Mouse (Mus musculus): ENCODE measurements around the gene Nek7. TPM values are rescaled to one million over a fixed set of nuclear protein-coding genes. Genes with fewer than 3 reads are reported as not detected.

Nek7 gene
- total RNA-seq, 2 experiments from 2014 or later: 51.2 to 56.9 TPM

DNA sequence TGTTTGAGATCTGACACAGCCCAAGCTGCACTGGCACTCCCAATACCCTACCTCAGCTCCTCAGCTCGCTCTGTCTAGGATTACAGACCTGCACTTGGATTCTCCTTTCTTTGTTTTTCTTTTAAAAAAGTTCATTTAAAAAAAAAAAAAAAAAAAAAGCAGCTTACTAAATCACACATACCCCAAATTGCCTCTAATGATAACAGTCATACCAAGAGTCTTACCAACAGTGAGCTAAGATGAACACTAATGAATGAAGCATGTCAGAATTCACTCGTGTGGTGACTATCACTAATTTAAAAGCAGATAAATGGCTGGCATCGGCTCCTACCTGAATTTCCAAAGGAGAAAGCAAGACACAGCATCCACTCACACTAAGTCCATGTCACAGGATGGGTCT is 4.6 kb downstream of the Nek7 start:
- intact Hi-C loops (cut with DNase I; ENCODE audit: low total_unique reads): no loop called here
- DNase-seq: no peak

DNA sequence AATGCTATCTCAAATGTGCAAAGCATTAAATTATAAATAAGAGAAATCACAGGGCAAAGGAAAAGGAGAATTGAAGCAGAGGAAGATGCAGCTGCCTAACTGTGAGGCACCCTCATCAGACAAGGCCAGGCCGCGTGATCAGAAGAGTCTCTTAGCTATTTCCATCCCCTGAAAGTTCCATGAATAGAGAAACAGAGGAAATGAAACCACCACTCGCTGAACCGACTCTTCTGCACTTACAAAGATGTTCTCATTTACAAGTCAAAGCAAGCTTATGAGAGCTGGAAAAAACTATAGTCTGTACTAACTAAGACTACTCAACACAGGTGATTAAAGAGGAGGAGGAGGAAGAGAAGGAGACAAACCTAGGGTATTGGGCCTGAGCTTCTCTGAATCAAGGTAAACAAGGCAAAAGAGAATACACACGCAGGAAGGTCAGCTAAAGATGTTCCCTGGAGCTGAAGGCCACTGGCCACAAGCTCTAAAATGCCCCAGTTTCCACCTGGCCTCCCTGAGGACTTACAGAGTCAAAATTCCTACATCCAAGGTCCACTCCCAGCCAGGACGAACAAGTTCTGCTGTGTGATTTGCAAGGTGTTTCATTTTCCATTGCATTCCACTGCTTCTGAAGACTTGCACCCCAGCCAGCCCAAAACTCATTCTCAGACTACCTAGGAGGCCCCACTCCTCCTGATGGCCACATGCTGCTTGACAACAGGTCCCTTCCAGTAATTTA is 5.2 kb downstream of the Nek7 start:
- intact Hi-C loops (cut with DNase I; ENCODE audit: low total_unique reads): no loop called here
- DNase-seq: no peak

DNA sequence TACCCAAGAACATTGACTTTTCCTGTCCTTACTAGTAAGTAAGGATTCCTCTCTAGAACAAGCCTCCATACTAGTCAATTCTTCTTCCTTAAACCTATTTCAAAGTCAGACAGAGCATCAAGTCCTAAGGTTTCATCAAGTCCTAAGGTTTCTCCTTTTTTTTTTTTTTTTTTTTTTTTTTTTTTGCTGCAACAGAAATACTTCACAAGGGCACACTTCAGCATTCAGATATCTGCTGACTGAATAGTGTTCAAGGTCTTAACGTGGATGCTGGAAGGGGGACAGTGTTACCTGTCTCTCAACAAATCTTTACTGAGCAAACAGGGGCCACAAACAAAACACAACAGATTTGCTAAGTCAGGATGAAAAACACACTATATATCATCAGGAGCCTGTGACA is 7.8 kb downstream of the Nek7 start:
- intact Hi-C loops (cut with DNase I; ENCODE audit: low total_unique reads): no loop called here
- DNase-seq: no peak

DNA sequence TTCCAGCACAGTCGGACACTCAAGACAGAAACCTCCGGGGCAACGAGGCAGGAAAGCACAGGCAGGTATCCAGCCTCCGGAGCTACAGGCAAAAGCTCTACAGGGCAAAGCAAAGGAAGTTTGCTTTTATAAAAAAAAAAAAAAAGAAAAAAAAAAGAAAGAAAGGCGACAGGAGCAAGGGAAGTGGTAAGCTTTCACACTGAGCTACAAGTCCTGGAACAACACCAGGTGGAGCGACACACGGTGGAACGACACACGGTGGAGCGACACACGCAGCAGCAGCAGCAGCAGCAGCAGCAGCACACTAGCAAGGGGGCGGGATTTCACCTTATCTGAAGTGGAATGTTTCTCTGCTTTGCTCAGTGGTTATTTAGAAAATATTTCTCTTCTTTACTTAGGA is 10.8 kb downstream of the Nek7 start:
- no peak for DNase-seq
- intact Hi-C loops (cut with DNase I; ENCODE audit: low total_unique reads): no loop called here

DNA sequence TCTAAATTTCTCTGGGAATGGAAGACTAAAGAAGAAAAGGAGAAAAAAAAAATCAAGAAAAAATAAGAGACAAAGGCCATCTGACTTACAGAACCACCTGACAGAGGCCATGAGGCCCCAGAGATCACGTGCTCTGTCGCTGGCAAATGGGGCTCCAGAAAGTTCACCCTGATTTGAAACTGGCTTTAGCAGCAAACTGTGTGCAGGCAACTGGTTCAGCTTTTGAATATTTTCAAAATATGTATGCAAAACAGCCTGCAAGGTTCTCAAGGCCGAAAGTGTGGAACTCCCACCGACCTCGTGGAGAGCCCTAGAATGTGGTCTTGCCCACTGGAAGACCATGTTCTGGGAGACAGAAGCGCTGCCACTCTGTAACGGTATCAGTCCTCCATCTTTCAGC is 11.6 kb downstream of the Nek7 start:
- no peak for DNase-seq
- intact Hi-C loops (cut with DNase I; ENCODE audit: low total_unique reads): no loop called here

DNA sequence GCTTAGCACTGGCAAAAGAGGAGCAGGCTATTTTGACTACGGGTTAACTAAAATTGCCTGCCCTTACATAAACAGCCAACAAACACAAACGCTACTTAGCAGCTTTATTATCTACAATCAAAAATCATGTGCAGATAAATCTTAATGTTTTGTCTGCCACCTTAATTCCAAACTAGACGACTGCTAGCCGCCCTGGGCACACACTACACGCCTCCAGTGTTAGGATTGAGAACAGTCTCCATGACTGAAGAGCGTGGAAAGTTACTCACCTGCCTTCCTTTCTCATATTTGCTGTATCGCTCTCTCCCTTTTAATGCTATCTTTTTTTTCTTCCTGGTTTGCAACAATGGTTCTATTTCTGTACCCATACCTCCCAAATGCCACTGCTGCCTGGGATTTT is 12.1 kb downstream of the Nek7 start:
- no peak for DNase-seq
- intact Hi-C loops (cut with DNase I; ENCODE audit: low total_unique reads): no loop called here

DNA sequence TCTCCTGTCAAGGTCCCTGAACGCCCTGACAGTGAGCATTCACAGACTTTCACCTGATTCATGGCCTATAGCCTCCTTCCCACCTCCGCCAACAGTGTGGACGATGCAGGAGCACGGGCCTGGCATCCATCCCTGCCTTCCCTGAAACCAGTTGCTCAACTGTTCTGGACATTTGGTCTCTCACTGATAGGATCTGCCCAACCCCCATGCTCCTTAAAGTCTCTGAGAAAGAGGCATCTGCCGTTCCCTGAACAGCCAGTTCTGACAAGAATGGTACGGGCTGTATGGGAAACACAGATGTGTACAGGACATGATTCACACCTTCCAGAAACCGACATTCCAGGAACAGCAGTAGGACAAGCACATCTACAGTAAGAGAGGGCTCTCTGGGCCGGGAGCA is 13.2 kb downstream of the Nek7 start:
- intact Hi-C loops (cut with DNase I; ENCODE audit: low total_unique reads): no loop called here
- no peak for DNase-seq

DNA sequence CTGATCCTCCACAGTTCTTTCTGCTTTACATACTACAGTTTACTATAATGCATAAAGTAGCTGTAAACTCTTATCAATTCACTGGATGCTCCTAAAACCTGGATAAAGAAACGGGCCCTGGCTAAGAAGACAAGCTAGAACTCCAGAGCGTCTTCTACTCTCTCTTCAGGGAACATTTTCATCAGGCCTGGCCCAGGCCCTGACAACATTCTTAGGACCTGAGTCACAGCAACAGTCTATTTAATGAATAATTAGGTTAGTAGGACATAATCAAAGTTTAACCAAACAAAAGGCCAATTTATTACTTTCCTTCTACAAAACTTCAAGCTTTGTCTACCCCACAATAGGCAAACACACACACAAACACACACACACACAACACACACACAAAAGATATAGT is 15.2 kb downstream of the Nek7 start:
- intact Hi-C loops (cut with DNase I; ENCODE audit: low total_unique reads): no loop called here
- no peak for DNase-seq

DNA sequence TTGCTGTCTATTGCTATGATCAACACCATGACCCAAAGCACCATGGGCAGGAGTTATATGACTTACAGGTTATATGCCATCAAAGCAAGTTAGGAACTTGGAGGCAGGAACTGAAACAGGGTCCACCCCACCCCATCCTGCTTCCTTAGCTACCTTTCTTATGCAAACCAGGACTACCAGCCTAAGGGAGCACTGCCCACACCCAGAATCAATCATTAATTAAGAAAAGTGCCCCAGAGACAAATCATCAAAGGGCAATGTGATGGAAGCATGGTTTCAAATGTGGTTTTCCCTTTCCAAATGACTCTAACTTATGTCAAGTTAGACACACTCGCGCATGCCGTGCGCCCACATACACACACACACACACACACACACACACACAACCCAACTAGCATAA is 16.0 kb downstream of the Nek7 start:
- no peak for DNase-seq
- intact Hi-C loops (cut with DNase I; ENCODE audit: low total_unique reads): no loop called here

DNA sequence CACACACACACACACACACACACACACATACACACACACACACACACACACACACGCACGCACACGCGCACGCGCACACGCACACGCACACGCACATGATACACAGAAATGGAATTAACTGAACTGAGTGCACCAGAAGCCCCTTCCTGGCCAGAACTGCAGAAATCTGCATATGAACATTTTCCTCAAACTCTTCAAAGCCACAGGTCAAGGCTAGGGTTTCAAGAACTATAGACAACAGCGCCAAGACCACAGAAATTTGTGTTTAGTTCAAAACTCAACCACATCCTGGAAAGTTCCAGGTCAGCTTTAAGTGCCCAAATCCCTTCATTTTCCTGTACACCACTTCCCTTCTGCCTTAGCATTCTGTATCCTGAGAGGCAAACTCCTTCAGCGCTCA is 21.9 kb downstream of the Nek7 start:
- intact Hi-C loops (cut with DNase I; ENCODE audit: low total_unique reads): no loop called here
- DNase-seq: no peak

DNA sequence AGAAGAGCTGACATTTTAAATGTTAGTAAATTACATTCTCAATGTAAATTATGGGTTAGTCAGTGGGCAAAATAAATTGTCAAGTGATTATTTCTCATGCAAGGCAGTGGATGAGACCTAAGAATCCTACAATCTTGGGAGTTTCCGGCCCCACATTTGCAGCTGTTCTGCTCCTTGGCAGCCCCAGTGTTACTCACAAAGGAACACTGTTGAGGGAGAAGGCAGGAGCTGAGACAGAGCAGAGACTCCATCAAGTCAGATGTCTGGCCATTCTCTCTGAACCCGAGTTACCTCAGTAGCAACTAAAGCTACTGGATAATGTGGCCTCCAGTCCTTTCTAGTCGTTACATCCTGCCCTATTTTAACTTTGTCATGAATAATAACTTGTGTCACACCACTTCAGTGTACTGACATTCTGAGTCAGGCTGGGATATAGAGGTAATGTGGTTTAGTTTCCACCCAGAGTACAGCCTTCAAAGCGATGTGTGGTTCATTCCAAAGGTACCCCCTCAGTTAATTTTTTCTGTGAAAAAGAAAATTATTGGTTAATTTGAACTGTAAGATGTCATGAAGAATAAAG is 23.7 kb downstream of the Nek7 start:
- intact Hi-C loops (cut with DNase I; ENCODE audit: low total_unique reads): no loop called here

DNA sequence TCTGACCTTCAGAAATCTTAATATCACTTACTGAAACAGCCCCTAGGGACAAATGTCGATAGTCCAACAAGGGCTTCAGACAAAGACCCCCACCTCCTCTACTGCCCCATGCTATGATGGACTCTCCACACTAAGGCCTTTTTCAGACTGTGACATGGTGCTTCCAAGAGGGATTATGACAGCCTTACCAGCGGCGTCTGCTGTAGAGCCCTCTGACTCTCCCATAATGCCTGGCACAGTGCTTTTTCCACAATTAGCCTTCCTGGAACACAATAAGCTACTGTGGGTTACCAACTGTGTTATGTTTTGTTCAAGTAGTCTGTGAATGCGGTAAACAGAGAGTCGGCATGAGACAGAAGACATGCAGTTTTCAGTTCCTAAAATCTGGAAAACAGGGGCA is 25.0 kb downstream of the Nek7 start:
- intact Hi-C loops (cut with DNase I; ENCODE audit: low total_unique reads): no loop called here
- no peak for DNase-seq

More for the DNA sequence above, 23.7 kb downstream of the Nek7 start:
- DNase-seq: no peak

DNA sequence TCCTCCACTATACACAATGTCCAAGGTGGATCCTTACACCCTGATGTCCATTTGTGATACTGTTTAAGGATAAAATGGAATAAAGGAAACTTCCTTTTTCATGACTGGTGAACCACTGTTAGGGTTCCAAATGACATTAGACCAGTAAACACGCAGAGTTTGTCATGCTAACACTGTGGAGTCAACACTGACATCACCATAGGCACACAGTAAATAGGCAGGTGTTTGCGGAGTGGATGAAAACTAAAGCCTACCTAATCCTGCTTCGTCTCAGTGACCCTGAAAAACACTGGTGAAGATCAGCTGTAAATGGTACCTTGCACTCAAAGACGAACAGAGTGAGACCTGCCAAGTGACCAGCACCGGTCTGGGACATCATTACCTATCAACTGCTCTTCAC is 26.0 kb downstream of the Nek7 start:
- intact Hi-C loops (cut with DNase I; ENCODE audit: low total_unique reads): no loop called here
- no peak for DNase-seq

DNA sequence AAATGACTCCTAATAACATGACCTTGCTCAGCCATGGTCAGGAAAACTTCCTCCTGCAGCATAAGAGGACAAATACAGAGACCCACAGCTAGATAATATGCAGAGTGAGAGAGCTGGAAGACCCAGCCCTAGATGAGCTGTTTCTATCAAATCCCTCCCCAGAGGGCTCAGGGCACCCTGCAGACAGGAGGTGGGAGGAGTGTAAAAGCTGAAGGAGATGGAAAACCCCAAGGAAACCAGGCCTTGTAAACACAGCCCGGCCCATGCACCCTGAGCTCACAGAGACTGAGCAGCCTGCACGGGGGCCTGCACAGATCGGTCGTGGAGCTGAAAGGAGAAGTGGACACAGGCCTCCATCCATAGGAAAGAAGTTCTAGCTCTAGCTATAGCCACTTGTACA is 27.5 kb downstream of the Nek7 start:
- no peak for DNase-seq
- intact Hi-C loops (cut with DNase I; ENCODE audit: low total_unique reads): no loop called here

DNA sequence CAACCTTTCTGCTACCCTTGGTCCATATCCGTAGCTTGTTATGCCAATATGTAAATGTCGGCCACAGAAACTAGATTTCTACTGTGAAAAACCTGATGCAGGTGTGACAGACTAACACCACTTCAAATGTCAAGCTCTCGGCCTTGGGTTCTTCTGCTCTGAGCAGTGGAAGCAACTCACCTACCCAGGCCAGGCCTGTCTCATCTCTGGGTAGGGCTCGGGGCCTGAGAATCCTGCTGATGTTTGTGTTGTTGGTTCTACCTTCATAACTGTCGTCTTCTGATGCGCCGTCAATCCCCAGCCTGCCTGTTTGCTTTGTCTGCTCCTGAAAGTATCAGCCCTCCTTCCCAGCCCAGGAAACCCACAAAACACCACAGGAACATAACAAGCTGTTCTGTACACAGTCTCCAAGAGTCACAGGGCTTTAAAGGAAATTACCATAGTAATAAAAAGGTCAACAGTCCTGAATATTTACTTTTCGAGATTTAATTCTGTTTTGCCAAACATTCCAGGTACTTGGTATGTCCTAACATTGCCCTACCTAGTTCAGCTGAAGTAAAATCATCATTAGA is 29.4 kb downstream of the Nek7 start:
- intact Hi-C loops (cut with DNase I; ENCODE audit: low total_unique reads): no loop called here
- no peak for DNase-seq

DNA sequence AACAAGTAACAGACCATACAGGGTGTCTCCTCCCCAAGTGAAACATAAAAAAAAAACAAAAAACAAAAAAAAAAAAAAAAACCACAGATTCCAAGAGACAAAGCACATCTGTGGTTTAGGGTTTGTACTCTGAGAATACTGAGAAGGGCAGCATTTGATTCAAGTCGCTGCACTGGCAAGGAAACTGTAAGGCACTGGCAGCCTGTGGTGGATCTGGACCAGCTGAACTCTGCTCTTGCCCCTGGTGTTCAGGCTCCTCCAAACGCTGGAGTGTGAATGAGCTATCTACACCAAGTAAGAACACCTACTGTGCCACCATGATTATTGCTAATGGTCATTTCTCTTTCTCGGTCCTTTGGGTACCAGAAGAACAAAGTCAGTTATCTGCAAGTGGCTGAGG is 30.8 kb downstream of the Nek7 start:
- intact Hi-C loops (cut with DNase I; ENCODE audit: low total_unique reads): no loop called here
- DNase-seq: no peak

DNA sequence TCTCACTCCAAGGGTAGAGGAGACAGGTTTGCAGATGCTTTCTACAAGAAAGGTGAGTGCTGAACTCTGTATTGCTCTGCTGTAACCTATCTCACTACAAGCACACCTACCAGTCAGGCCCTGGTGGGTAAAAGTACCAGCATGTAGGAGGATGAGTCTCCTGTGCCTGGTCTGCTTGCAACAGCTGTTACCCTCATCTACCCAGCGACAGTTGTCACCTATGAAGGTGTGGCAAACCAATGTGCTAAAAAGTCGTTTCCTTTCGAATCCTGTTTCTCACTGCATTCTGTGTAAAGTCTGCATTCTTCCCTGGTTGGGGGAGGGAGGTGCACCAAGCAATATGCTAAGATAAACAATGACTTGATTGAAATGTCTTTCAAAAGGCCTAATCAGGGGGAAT is 32.1 kb downstream of the Nek7 start:
- intact Hi-C loops (cut with DNase I; ENCODE audit: low total_unique reads): no loop called here

DNA sequence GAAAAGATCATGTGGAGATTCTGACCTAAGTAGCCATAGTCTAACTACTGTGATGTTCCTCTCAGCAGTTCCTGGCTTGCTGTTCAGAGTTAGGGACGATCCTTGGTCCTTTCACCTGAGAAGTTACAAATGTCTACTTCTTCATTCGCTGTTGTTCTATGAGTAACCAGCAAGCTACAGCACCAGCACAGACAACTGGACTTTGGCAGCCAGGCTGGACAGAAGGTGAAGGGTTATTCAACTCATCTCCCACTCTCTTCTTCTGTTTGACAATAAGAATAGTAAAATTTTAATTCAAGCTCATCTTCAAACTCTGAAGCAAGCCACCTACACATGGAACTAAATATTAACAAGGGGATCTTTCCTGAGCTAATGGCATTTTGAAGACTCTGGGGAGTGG is 33.0 kb downstream of the Nek7 start:
- intact Hi-C loops (cut with DNase I; ENCODE audit: low total_unique reads): no loop called here
- DNase-seq: no peak

More for the DNA sequence above, 32.1 kb downstream of the Nek7 start:
- no peak for DNase-seq

DNA sequence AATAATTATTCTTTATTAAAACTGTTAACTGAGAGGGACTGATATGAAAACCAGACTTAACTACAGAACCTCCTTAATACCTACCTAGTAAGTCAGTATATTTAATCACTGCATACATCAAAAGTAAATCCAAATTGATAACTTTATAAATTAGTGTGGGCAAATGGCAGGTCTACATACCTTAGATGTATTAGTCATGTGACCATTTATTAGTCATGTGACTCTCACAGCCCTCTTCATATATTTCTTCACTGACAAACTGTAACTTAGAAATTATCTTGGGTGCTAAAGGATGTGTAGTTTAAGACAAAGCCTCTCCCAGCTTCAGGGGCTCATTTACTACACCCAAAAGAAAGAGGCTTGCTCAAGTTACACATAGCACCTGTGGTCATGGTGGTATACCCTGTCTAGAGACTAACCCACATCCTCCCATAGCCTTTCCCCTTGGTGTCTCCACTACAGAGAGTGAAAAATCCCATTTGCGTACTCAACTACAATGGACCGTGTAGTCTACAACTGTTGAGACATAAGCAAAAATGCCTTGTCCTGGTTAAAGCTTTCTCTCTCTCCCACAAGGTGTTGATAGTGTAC is 35.4 kb downstream of the Nek7 start:
- intact Hi-C loops (cut with DNase I; ENCODE audit: low total_unique reads): no loop called here
- DNase-seq: no peak

DNA sequence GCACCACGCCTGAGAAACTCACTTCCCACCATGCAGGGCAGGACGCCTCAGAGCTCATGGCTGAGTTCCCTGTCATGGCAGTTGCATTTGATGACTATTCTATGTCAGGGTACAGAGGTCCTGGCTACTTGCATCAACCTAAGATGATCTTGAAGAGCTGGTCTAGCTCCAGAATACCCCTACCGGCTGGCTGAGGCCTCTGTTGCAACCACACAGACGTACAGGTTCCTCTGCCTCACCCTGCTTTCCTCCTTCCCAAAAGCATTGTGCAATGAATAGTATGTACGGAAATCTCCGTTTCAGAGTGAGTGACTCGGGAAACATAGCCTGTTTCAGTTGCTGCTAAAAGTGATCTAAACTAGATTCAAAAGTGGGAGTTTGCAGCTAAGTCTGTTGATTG is 37.7 kb downstream of the Nek7 start:
- intact Hi-C loops (cut with DNase I; ENCODE audit: low total_unique reads): no loop called here
- no peak for DNase-seq

DNA sequence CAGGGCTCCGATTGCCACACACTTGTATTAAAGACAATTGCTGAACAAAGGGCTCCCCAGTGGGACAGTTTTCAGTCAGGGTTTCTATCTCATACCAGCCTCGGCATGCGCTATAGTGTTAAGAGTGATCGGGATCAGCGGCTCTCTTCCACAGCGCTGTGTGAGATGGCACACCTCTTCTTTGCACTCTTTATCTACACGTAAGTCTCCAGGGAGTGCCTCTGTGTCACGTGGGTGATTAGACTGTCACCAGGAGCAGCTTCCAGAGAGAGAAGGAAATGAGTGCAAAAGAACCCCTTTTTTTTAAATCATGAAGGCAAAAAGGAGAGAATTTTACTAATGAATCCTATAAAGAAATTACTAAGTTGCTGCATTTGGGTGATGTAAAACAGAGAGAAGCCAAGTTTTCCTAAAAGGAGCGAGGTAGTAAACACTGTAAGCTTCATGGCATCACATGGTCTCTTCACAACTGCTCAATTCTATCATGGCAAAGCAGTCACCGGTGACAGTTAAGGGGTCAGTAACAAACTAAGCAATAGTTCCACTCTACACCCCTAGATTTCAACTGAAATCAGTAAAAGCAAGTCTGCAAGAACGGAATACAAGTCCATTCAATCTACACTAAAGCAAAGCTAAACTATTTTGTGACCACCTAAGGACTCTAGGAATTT is 40.0 kb downstream of the Nek7 start:
- intact Hi-C loops (cut with DNase I; ENCODE audit: low total_unique reads): no loop called here
- no peak for DNase-seq
